Mouse (Mus musculus) midbrain, postnatal 0 days (tissue): Measurements from ENCODE around the gene Hnrnpab. TPM values are rescaled to one million over a fixed set of nuclear protein-coding genes. Genes with fewer than 3 reads are reported as not detected.

ENCODE experiments used
- ATAC-seq: fragments of 200-750 bp; cut with Nextera tagmentation; 2 replicates; pipeline ENCODE4 v1.8.0; 2017; ENCODE audit warnings: moderate number of reproducible peaks, mild to moderate bottlenecking, moderate TSS enrichment, moderate library complexity; ENCODE audit not compliant: low FRiP score
- DNase-seq: peaks from one replicate; pipeline ENCODE4 v3.0.0-alpha.2; 2015; ENCODE audit warnings: low spot score
- H3K27ac ChIP-seq: fragments of 300-500 bp; sonication (generic); 2 replicates; pipeline ENCODE4 v1.5.1; 2014; ENCODE audit warnings: low read depth, mild to moderate bottlenecking, low read length, mixed read lengths
- H3K27me3 ChIP-seq: fragments of 300-500 bp; sonication (generic); 2 replicates; pipeline ENCODE4 v1.6.1; 2014; ENCODE audit warnings: low read length, control low read depth, mixed read lengths; ENCODE audit not compliant: insufficient read depth
- H3K36me3 ChIP-seq: fragments of 300-500 bp; sonication (generic); 2 replicates; pipeline ENCODE4 v1.6.1; 2014; ENCODE audit warnings: low read length, control low read depth, mixed read lengths; ENCODE audit not compliant: insufficient read depth
- H3K4me1 ChIP-seq: fragments of 300-500 bp; sonication (generic); 2 replicates; pipeline ENCODE4 v1.6.1; 2014; ENCODE audit warnings: mild to moderate bottlenecking, control low read depth, antibody characterized with exemption, low read length, mixed read lengths; ENCODE audit not compliant: insufficient read depth
- H3K4me2 ChIP-seq: fragments of 300-500 bp; sonication (generic); 2 replicates; pipeline ENCODE4 v1.6.1; 2014; ENCODE audit warnings: low read depth, mild to moderate bottlenecking, low read length, mixed read lengths; ENCODE audit not compliant: poor library complexity, severe bottlenecking
- H3K4me3 ChIP-seq: fragments of 300-500 bp; sonication (generic); 2 replicates; pipeline ENCODE4 v1.5.1; 2014; ENCODE audit warnings: low read depth, mild to moderate bottlenecking, low read length, moderate library complexity
- H3K9ac ChIP-seq: fragments of 300-500 bp; sonication (generic); replicated peaks from 2 replicates; pipeline ENCODE4 v1.6.1; 2014; ENCODE audit warnings: mild to moderate bottlenecking, low read length, moderate library complexity, mixed read lengths; ENCODE audit not compliant: poor library complexity, severe bottlenecking
- H3K9me3 ChIP-seq: fragments of 300-500 bp; sonication (generic); 2 replicates; pipeline ENCODE4 v1.6.1; 2016; ENCODE audit warnings: low read length, control low read depth
- CTCF ChIP-seq: IDR thresholded peaks from 2 replicates; pipeline ENCODE4 v1.5.1; 2016; ENCODE audit warnings: antibody characterized with exemption, mild to moderate bottlenecking
- WGBS: fragments of 180-500 bp; shearing (Covaris S2); extraction: QIAGEN DNeasy Blood & Tissue Kit; methylation state at CpG from one replicate; pipeline ENCODE4 v1.1.7; 2014; 5-methylcytosine and 5-hydroxymethylcytosine counted together
- polyA plus RNA-seq: library from polyadenylated mRNA; unstranded; fragments of >200 nt; fragmentation: Nextera tagmentation; extraction: Ambion mirVana; gene quantifications from 2 replicates; pipeline ENCODE4 v1.2.1, GENCODE M21; 2015
- total RNA-seq: library from RNA; depleted of rRNA; stranded (reverse); fragments of >200 nt; gene quantifications from 2 replicates; pipeline ENCODE4 v1.2.3, GENCODE M21; 2014

Hnrnpab gene
- total and polyA plus RNA-seq, 2 experiments from 2014 or later = 220 to 239 TPM

GRCm38 (mm10) chr11:51587059-51587458 lies 19.6 kb downstream of the Hnrnpab start:
- Histone ChIP-seq H3K4me3 (no peak overlapping the region), H3K27me3 (no peaks in the 10 kb centered on the region), H3K36me3 (peaks cover 18% of the 10 kb centered on the region; the same call in 1 of the 2 replicates), H3K27ac (no peak overlapping the region), H3K9me3 (no peaks in the 10 kb centered on the region), H3K4me2 (no peak overlapping the region), H3K4me1 (peaks cover 3% of the 10 kb centered on the region; the same call in 1 of the 2 replicates), H3K9ac (no peak overlapping the region)
- no peak for TF ChIP-seq CTCF
- no peak for DNase-seq
- 89% methylated on average over 1 of the region's 1 CpGs for WGBS
- ATAC-seq = no peak

- peaks cover 13% of the 10 kb centered on the region; the same call in 1 of the 2 replicates for H3K36me3 ChIP-seq
- no peak overlapping the region for H3K4me2 ChIP-seq
- 91% methylated on average over 13 of the region's 13 CpGs for WGBS
- H3K27me3 ChIP-seq = no peaks in the 10 kb centered on the region
- H3K9me3 ChIP-seq = no peaks in the 10 kb centered on the region
- no peak overlapping the region for H3K27ac ChIP-seq
- no peak overlapping the region for H3K4me3 ChIP-seq
- peaks cover 3% of the 10 kb centered on the region; the same call in 1 of the 2 replicates for H3K4me1 ChIP-seq
- no peak overlapping the region for H3K9ac ChIP-seq
- DNase-seq = no peak
- no peak for ATAC-seq
- TF ChIP-seq CTCF = no peak
Observed at GRCm38 (mm10) chr11:51586411-51586810, 20.2 kb downstream of the Hnrnpab start.

GRCm38 (mm10) chr11:51585608-51586252 lies 20.9 kb downstream of the Hnrnpab start:
- Histone ChIP-seq H3K4me2 (peak overlapping the region; percentile 88), H3K9me3 (no peaks in the 10 kb centered on the region), H3K27ac (no peak overlapping the region), H3K4me1 (peaks cover 3% of the 10 kb centered on the region; the same call in 1 of the 2 replicates), H3K4me3 (peak overlapping the region; percentile 60; the same call in 1 of the 2 replicates), H3K36me3 (peaks cover 10% of the 10 kb centered on the region; the same call in 1 of the 2 replicates), H3K9ac (no peak overlapping the region), H3K27me3 (no peaks in the 10 kb centered on the region)
- DNase-seq (no peak), ATAC-seq (no peak)
- 59% methylated on average over 8 of the region's 8 CpGs for WGBS
- no peak for TF ChIP-seq CTCF

- Histone ChIP-seq H3K27ac (peak within 1 kb of the TSS; percentile 77), H3K9me3 (no peaks in the 10 kb centered on the region), H3K36me3 (peaks cover 10% of the 10 kb centered on the region; the same call in 1 of the 2 replicates), H3K4me3 (peak within 1 kb of the TSS; percentile 60), H3K4me2 (peak within 1 kb of the TSS; percentile 88), H3K9ac (peak within 1 kb of the TSS; percentile 74), H3K4me1 (peaks cover 3% of the 10 kb centered on the region; the same call in 1 of the 2 replicates), H3K27me3 (no peaks in the 10 kb centered on the region)
- WGBS = 2% methylated on average over 57 of the region's 59 CpGs
- DNase-seq = peak; percentile 96
- TF ChIP-seq CTCF = peak; percentile 74
- peak; percentile 95 for ATAC-seq
Observed at GRCm38 (mm10) chr11:51584431-51585248, 22.0 kb downstream of the Hnrnpab start, which contains the start of gene Phykpl. TSS of gene Phykpl (plus strand) at chr11:51584757.

GRCm38 (mm10) chr11:51584057-51584430 lies 22.6 kb downstream of the Hnrnpab start:
- H3K4me3 ChIP-seq = peak overlapping the region; percentile 60

More at GRCm38 (mm10) chr11:51584057-51584430, 22.6 kb downstream of the Hnrnpab start:
- no peak for TF ChIP-seq CTCF
- Histone ChIP-seq H3K9ac (peak overlapping the region; percentile 74), H3K27ac (peak overlapping the region; percentile 77), H3K9me3 (no peaks in the 10 kb centered on the region), H3K27me3 (no peaks in the 10 kb centered on the region), H3K36me3 (peaks cover 10% of the 10 kb centered on the region; the same call in 1 of the 2 replicates), H3K4me2 (peak overlapping the region; percentile 88), H3K4me1 (peaks cover 3% of the 10 kb centered on the region; the same call in 1 of the 2 replicates)
- 13% methylated on average over 9 of the region's 9 CpGs for WGBS
- ATAC-seq (peak; percentile 32; the same call in 1 of the 2 replicates), DNase-seq (no peak)
